Mouse (Mus musculus) thymus, adult 2 months (tissue): ENCODE results near the gene Eif5.

ENCODE experiments used
- CTCF ChIP-seq: fragments of 200-500 bp; IDR thresholded peaks from 2 replicates; pipeline ENCODE4 v1.5.1; 2012; ENCODE audit warnings: mild to moderate bottlenecking, control low read depth, low read length, moderate library complexity, borderline replicate concordance; ENCODE audit not compliant: control insufficient read depth, poor library complexity, insufficient read depth; ENCODE audit errors: extremely low read depth
- POLR2A ChIP-seq: fragments of 200-500 bp; IDR thresholded peaks from 2 replicates; pipeline ENCODE4 v1.6.1; 2012; ENCODE audit warnings: mild to moderate bottlenecking, low read length, control low read depth, moderate library complexity; ENCODE audit not compliant: control insufficient read depth, poor library complexity, insufficient read depth; ENCODE audit errors: extremely low read depth

DNA sequence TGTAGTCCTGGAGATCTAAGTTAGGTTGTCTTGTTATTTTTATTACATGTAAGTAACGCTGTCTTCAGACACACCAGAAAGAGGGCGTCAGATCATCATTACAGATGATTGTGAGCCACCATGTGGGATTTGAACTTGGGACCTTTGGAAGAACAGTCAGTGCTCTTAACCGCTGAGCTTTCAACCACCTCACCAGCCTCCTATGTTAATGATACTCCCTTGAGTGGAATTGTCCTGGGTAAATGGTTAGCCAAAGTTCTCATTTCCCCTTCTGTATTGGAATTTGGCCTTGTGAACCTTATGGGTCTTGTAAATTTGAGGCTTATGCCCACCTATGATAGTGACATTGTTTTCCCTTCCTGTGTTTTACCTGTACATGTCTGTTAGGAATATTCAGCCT is 9.3 kb downstream of the Eif5 start:
- TF ChIP-seq CTCF: no peak
- TF ChIP-seq POLR2A: no peak
